Mouse (Mus musculus): Measurements from ENCODE around the gene Phex. TPM values are rescaled to one million over a fixed set of nuclear protein-coding genes. Genes with fewer than 3 reads are reported as not detected.

Gene Phex
- polyA plus RNA-seq, 1 experiment from 2014 or later = not detected

DNA sequence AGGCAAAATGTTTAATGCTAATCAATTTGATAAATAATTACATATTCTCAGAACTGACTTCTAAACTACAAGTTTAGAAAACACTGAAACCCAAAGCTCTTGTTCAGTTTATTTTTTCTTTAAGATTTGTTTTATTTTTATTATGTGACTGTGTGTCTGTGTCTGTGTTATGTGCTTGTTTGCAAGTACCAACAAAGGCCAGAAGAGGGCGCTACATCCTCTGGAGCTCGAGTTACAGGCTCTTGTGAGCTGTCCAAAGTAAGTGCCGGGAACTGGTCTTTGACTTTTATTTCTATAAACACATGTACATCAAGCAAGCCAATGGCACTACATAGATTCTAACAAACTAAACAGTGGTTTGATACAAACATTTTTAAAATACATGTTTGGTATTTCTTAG is 41.2 kb downstream of the Phex start:
- Histone ChIP-seq H3K4me2 (ENCODE audit: low read depth, low read length) (no peak overlapping the region), H3K4me1 (ENCODE audit: insufficient read depth) (no peaks in the 10 kb centered on the region), H3K4me3 (ENCODE audit: low read depth, low read length) (no peak overlapping the region), H3K9me3 (ENCODE audit: low read length) (no peaks in the 10 kb centered on the region), H3K27ac (ENCODE audit: low read depth) (no peak overlapping the region), H3K27me3 (ENCODE audit: insufficient read depth, low read length) (no peaks in the 10 kb centered on the region), H3K9ac (replicated peaks) (no peak overlapping the region), H3K36me3 (replicated peaks; ENCODE audit: insufficient read depth, low read length) (no peaks in the 10 kb centered on the region)
- ATAC-seq (no peak), DNase-seq (no peak)
- 56% methylated on average over 3 of the region's 3 CpGs for WGBS (ENCODE audit: insufficient replicate concordance)
- no peak for TF ChIP-seq CTCF (IDR thresholded peaks at IDR 0.05; ENCODE audit: low read depth)
- no peak for TF ChIP-seq EP300 (IDR thresholded peaks at IDR 0.05; ENCODE audit: low read depth)

- no peaks in the 10 kb centered on the region for H3K27me3 ChIP-seq (ENCODE audit: insufficient read depth, low read length)
- no peak for ATAC-seq
- H3K36me3 ChIP-seq (replicated peaks; ENCODE audit: insufficient read depth, low read length) = no peaks in the 10 kb centered on the region
- no peak for DNase-seq
- H3K4me3 ChIP-seq (ENCODE audit: low read depth, low read length) = no peak overlapping the region
- no peak overlapping the region for H3K4me2 ChIP-seq (ENCODE audit: low read depth, low read length)
- H3K9ac ChIP-seq (replicated peaks) = no peak overlapping the region
- H3K27ac ChIP-seq (ENCODE audit: low read depth) = no peak overlapping the region
- H3K4me1 ChIP-seq (ENCODE audit: insufficient read depth) = no peaks in the 10 kb centered on the region
- no peaks in the 10 kb centered on the region for H3K9me3 ChIP-seq (ENCODE audit: low read length)
- no peak for TF ChIP-seq CTCF (IDR thresholded peaks at IDR 0.05; ENCODE audit: low read depth)
- TF ChIP-seq EP300 (IDR thresholded peaks at IDR 0.05; ENCODE audit: low read depth) = no peak
Measured at GRCm38 (mm10) chrX:157369166-157369565, 45.9 kb downstream of the Phex start.

- Histone ChIP-seq H3K27me3 (ENCODE audit: insufficient read depth, low read length) (no peaks in the 10 kb centered on the region), H3K4me2 (ENCODE audit: low read depth, low read length) (no peak overlapping the region), H3K9ac (replicated peaks) (no peak overlapping the region), H3K4me3 (ENCODE audit: low read depth, low read length) (no peak overlapping the region), H3K9me3 (ENCODE audit: low read length) (no peaks in the 10 kb centered on the region), H3K4me1 (ENCODE audit: insufficient read depth) (no peaks in the 10 kb centered on the region), H3K36me3 (replicated peaks; ENCODE audit: insufficient read depth, low read length) (no peaks in the 10 kb centered on the region), H3K27ac (ENCODE audit: low read depth) (no peak overlapping the region)
- ATAC-seq = no peak
- WGBS (ENCODE audit: insufficient replicate concordance) = 76% methylated on average over 4 of the region's 4 CpGs
- no peak for DNase-seq
- TF ChIP-seq EP300 (IDR thresholded peaks at IDR 0.05; ENCODE audit: low read depth) (no peak), CTCF (IDR thresholded peaks at IDR 0.05; ENCODE audit: low read depth) (no peak)
Measured at GRCm38 (mm10) chrX:157355521-157355920, 59.6 kb downstream of the Phex start.

GRCm38 (mm10) chrX:157346201-157346600 is 68.9 kb downstream of the Phex start:
- DNase-seq = no peak
- Histone ChIP-seq H3K4me3 (ENCODE audit: low read depth, low read length) (no peak overlapping the region), H3K27me3 (ENCODE audit: insufficient read depth, low read length) (no peaks in the 10 kb centered on the region), H3K4me1 (ENCODE audit: insufficient read depth) (no peaks in the 10 kb centered on the region), H3K36me3 (replicated peaks; ENCODE audit: insufficient read depth, low read length) (no peaks in the 10 kb centered on the region), H3K27ac (ENCODE audit: low read depth) (no peak overlapping the region), H3K9me3 (ENCODE audit: low read length) (no peaks in the 10 kb centered on the region), H3K9ac (replicated peaks) (no peak overlapping the region), H3K4me2 (ENCODE audit: low read depth, low read length) (no peak overlapping the region)
- TF ChIP-seq CTCF (IDR thresholded peaks at IDR 0.05; ENCODE audit: low read depth) = no peak
- no peak for TF ChIP-seq EP300 (IDR thresholded peaks at IDR 0.05; ENCODE audit: low read depth)
- ATAC-seq = no peak
- WGBS (ENCODE audit: insufficient replicate concordance) = 79% methylated on average over 6 of the region's 6 CpGs

DNA sequence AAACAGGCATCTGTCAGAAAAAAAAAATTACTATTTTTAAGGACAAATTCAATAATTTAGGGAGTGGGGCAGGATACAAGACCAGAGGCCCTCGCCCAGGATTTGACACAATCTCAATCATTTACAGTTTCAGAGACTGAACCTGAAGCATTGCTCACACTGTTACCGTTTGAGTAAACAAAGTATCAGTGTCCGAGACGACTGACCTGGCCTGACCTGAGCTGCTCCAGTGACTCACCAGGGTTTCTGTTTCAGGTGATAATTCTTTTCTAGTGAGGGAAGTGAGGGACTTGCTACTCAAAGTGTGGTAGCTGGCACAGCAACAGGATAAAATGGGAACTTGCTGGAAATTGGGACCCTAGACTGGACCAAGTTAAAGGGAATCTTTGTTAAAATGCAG is 80.4 kb downstream of the Phex start:
- peak; percentile 11 for DNase-seq
- no peak overlapping the region for H3K4me3 ChIP-seq (ENCODE audit: low read depth, low read length)

GRCm38 (mm10) chrX:157329821-157330220 is 85.3 kb downstream of the Phex start:
- Histone ChIP-seq H3K27me3 (ENCODE audit: insufficient read depth, low read length) (no peaks in the 10 kb centered on the region), H3K4me1 (ENCODE audit: insufficient read depth) (no peaks in the 10 kb centered on the region), H3K4me3 (ENCODE audit: low read depth, low read length) (no peak overlapping the region), H3K9ac (replicated peaks) (no peak overlapping the region), H3K9me3 (ENCODE audit: low read length) (no peaks in the 10 kb centered on the region), H3K27ac (ENCODE audit: low read depth) (no peak overlapping the region), H3K4me2 (ENCODE audit: low read depth, low read length) (no peak overlapping the region), H3K36me3 (replicated peaks; ENCODE audit: insufficient read depth, low read length) (no peaks in the 10 kb centered on the region)
- no peak for ATAC-seq
- no peak for TF ChIP-seq CTCF (IDR thresholded peaks at IDR 0.05; ENCODE audit: low read depth)
- TF ChIP-seq EP300 (IDR thresholded peaks at IDR 0.05; ENCODE audit: low read depth) = no peak
- WGBS (ENCODE audit: insufficient replicate concordance) = 77% methylated on average over 3 of the region's 3 CpGs
- no peak for DNase-seq

More for the DNA sequence above, 80.4 kb downstream of the Phex start:
- H3K4me2 ChIP-seq (ENCODE audit: low read depth, low read length) = no peak overlapping the region
- H3K27ac ChIP-seq (ENCODE audit: low read depth) = no peak overlapping the region
- H3K27me3 ChIP-seq (ENCODE audit: insufficient read depth, low read length) = no peaks in the 10 kb centered on the region
- no peak for TF ChIP-seq CTCF (IDR thresholded peaks at IDR 0.05; ENCODE audit: low read depth)
- TF ChIP-seq EP300 (IDR thresholded peaks at IDR 0.05; ENCODE audit: low read depth) = no peak
- ATAC-seq = no peak
- H3K9ac ChIP-seq (replicated peaks) = no peak overlapping the region
- no peaks in the 10 kb centered on the region for H3K36me3 ChIP-seq (replicated peaks; ENCODE audit: insufficient read depth, low read length)
- 37% methylated on average over 4 of the region's 4 CpGs for WGBS (ENCODE audit: insufficient replicate concordance)
- no peaks in the 10 kb centered on the region for H3K9me3 ChIP-seq (ENCODE audit: low read length)
- H3K4me1 ChIP-seq (ENCODE audit: insufficient read depth) = no peaks in the 10 kb centered on the region

DNA sequence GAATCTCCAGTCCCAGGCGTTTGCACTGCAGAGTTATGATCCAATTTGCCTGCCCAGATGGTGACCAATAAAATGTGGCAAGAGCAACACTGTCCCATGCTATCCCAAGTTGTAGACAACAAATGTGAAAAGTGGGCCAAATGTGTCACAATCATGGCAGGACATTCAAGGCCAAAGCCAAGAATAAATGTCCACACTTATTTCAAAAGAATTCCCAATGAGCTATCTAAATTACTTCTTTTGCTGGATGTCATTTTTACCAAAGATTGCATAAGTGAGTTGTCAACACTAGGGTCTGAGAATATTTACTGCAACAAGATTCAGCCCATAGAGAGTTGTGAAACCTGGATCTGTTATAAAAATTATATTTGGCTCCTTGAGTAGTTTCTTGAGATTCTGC is 86.7 kb downstream of the Phex start:
- DNase-seq (no peak), ATAC-seq (no peak)
- H3K4me3 ChIP-seq (ENCODE audit: low read depth, low read length) = no peak overlapping the region
- no peaks in the 10 kb centered on the region for H3K4me1 ChIP-seq (ENCODE audit: insufficient read depth)
- H3K9me3 ChIP-seq (ENCODE audit: low read length) = no peaks in the 10 kb centered on the region
- no peaks in the 10 kb centered on the region for H3K36me3 ChIP-seq (replicated peaks; ENCODE audit: insufficient read depth, low read length)
- H3K27me3 ChIP-seq (ENCODE audit: insufficient read depth, low read length) = no peaks in the 10 kb centered on the region
- whole genome bisulfite sequencing (ENCODE audit: insufficient replicate concordance) = 50% methylated on average over 1 of the region's 1 CpGs
- H3K4me2 ChIP-seq (ENCODE audit: low read depth, low read length) = no peak overlapping the region
- H3K9ac ChIP-seq (replicated peaks) = no peak overlapping the region
- no peak overlapping the region for H3K27ac ChIP-seq (ENCODE audit: low read depth)
- no peak for TF ChIP-seq CTCF (IDR thresholded peaks at IDR 0.05; ENCODE audit: low read depth)
- no peak for TF ChIP-seq EP300 (IDR thresholded peaks at IDR 0.05; ENCODE audit: low read depth)

All from liver, postnatal 0 days (tissue).